Mouse (Mus musculus) c-Kit-positive CD71-negative TER-119-negative erythroid progenitor cells, embryonic 14.5 days (primary cell): ENCODE data around the gene Dclk3.
A peak's percentile ranks its signal among the peaks of the same experiment; 100 is the strongest.

Source experiments
- DNase-seq: peaks from one replicate; pipeline ENCODE4 v3.0.0-alpha.2; 2013; ENCODE audit warnings: low read depth

Gene Dclk3

GRCm38 (mm10) chr9:111438904-111439835, at the start of gene Dclk3:
Gene Dclk3, plus strand, starts transcription at chr9:111439081.
- DNase-seq, result no peak

DNA sequence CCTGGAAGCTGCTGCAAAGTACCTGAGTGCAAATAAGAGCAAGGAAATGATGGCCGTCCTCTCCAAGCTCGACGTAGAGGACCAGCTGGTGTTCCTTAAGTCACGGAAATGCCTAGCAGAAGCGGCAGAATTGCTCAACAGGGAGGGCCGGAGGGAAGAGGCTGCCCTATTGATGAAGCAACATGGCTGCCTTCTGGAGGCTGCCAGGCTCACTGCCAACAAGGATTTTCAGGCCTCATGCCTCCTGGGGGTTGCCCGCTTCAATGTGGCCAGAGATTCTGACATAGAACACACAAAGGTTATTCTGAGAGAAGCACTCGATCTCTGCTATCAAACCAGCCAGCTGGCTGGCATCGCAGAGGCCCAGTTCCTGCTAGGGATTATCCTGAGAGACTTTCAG, 48.9 kb upstream of the Dclk3 start:
- no peak for DNase-seq

- DNase-seq, result no peak
Measured at GRCm38 (mm10) chr9:111391036-111391435, 47.8 kb upstream of the Dclk3 start.

- DNase-seq, result no peak
Measured at GRCm38 (mm10) chr9:111391926-111392442, 46.9 kb upstream of the Dclk3 start.

DNA sequence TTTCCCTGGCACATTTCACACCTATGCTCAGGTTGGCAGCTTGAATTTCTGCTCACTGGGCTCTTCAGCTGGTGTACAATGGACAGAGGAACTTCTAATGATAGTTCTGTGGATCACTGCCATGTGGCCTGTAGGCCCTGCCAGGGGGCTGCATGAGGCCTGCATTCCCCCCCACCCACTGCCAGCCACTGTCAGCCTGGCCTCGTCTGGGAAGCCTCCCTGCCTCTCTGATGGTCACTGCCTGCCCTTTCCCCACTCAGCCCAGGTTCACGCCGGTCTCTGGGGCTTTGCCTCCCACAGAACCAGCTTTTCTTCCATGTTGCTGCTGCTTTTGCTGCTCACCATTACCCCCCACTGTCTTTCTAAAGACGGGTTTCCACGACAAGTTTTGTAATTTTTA, 43.6 kb upstream of the Dclk3 start:
- DNase-seq, result no peak

- DNase-seq, result no peak
Measured at GRCm38 (mm10) chr9:111398059-111398458, 40.8 kb upstream of the Dclk3 start.

DNA sequence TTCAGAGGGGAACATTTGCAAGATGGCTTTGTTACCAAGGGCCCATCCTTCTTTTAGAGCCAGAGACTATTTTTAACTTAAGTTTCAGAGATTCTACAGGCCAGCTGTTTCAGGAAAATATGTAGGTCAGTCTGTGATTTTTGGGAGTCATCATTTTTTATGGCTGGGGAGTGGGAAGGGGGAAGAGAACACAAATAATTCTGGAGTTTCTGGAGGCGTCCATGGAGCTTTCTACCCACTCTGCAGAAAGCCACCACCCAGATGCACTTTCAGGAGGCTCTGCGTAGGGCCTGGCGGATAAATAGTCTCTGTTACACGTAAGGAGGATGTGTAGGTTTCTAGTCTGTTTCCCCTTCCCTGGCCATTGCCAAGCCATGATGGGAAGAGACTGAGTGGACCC, 38.8 kb upstream of the Dclk3 start:
- no peak for DNase-seq

- peak; percentile 4 for DNase-seq
Measured at GRCm38 (mm10) chr9:111403159-111403558, 35.7 kb upstream of the Dclk3 start.

- no peak for DNase-seq
Measured at GRCm38 (mm10) chr9:111404346-111405079, 34.4 kb upstream of the Dclk3 start.

- DNase-seq, result no peak
Measured at GRCm38 (mm10) chr9:111405080-111405428, 33.8 kb upstream of the Dclk3 start.

- no peak for DNase-seq
Measured at GRCm38 (mm10) chr9:111408012-111408411, 30.9 kb upstream of the Dclk3 start.

GRCm38 (mm10) chr9:111408427-111408826, 30.5 kb upstream of the Dclk3 start:
- DNase-seq, result no peak

DNA sequence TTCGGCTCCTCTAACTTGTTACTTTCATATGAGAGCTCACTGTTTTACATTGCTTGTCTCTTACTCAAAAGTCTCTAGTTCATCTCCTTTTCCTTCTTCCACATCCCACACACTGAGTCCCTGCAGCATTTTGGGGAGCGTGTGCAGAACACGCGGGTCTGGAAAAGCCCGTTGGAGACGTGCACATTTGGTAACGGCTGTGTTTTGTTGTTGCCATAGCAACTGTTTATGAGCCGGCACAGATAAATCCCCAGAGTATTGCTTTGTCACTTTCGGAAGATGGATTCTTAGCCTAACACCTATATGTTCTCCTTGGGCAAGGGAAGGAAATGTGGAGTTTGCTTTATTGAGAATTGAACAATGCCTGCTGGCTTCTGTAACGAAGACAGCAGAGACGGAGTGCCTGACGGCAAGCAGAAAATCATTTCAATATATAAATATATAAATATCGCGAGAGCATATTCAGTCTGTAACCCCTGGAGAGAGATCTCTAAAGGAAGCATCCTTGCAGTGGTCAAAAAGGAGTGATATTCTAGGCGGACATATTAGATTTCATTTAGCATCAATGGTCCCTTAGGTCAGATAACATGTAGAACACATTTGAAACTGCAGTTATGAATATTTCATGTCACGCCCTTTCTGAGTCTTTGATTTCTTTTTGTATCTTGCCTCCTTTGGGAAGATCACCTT, 26.3 kb upstream of the Dclk3 start:
- DNase-seq, result no peak

GRCm38 (mm10) chr9:111421862-111422261, 17.0 kb upstream of the Dclk3 start:
- no peak for DNase-seq

GRCm38 (mm10) chr9:111422567-111422966, 16.3 kb upstream of the Dclk3 start:
- no peak for DNase-seq

DNA sequence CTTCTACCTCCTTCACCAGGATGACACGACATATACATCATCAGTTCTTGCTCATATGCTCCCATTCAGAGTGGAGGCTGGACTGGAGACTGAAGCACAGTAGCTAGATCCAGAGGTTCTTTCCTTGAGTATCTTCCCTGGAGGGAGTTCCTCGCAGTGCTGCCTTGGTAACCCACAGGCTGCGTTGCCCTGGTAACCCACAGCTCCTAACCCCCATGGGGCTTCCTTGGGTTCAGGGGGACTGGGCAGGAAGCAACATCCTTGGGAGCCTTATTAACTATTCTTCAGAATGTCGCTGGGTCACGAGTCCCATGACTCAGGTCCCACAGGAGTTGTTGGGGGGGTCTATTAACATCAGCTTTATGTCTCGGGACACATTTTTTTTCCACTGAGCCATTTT, 13.8 kb upstream of the Dclk3 start:
- DNase-seq, result no peak

DNA sequence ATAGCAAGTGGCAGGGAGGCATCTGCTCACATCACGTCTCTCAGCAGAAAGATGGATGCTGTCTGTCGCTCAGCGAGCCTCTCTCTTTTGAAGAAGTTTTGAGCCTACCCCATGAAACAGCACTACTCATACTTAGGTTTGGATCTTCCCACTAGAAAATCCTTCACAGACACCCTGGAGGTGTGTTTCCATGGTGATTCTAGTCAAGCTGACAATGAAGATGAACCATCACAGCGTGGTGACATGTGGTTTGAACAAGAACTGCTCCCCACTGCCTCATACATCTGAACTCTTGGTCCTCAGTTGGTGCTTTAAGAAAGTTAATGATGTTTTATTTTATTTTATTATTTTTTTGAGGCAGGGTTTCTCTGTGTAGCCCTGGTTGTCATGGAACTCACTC, 12.9 kb upstream of the Dclk3 start:
- no peak for DNase-seq

GRCm38 (mm10) chr9:111427891-111428555, 10.9 kb upstream of the Dclk3 start:
- DNase-seq, result no peak

DNA sequence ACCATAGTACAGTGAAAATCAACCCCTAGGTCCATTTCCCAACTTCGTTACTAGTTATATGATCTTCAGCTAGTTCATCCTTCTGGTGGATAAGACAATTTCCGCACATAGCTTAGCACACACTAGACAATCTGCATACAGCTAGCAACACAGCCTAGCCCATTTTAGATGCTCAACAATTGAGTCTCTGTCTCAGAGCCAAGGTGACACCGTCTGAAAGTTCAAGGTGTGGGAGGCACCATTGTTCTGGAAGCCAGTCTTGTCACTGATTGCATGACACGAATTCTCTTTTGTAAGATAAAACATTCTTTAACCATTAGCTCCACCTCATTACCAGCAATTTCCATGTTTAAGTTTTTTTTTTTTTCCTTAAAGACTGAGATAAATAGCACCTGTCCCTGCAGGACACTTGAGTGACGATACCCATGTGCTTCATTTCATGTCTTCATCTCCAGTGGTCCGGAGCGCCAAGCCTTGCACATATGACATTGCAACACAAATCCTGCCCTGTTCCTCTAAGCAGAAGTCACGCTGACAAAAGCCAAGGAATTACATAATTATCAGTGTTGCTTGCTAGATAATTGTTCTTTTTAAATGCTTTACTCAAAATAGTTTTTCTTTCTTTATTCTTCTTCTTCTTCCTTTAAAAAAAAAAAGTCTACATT, 10.1 kb upstream of the Dclk3 start:
- no peak for DNase-seq

GRCm38 (mm10) chr9:111429363-111429750, 9.5 kb upstream of the Dclk3 start:
- DNase-seq, result no peak

GRCm38 (mm10) chr9:111435429-111435828, 3.5 kb upstream of the Dclk3 start:
- DNase-seq, result no peak
